Mouse (Mus musculus) retina, postnatal 1 day (tissue): ENCODE data around the gene Pcgf1.

Experiments
- DNase-seq: peaks from one replicate; pipeline ENCODE4 v3.0.0-alpha.2; 2012

Pcgf1 gene

GRCm38 (mm10) chr6:83127419-83127818 lies 49.8 kb downstream of the Pcgf1 start:
- no peak for DNase-seq
